In genomic region chr17:91000389-91000788, GRCm38 (mm10) we compare ENCODE assay signal across 22 mouse cellular contexts.
"Had no signal": no experiment of that assay in that cellular context is flagged by ENCODE, and none has a peak within 500 bp of the region (broad histone marks: within the 10 kb centered on the region; RNA-seq: fewer than 3 reads in every experiment).

No protein-coding gene starts in this region.

- H3K36me3 ChIP-seq: kidney, embryonic 15.5 days; limb, embryonic 12.5 days; limb, embryonic 15.5 days; neural tube, embryonic 13.5 days; stomach, embryonic 15.5 days had no signal

- ATAC-seq: liver, postnatal 0 days; lung, postnatal 0 days had no signal

- H3K4me1 ChIP-seq: kidney, embryonic 15.5 days; limb, embryonic 12.5 days; limb, embryonic 15.5 days; stomach, embryonic 15.5 days had no signal

- H3K4me3 ChIP-seq: kidney, embryonic 15.5 days; limb, embryonic 12.5 days; limb, embryonic 15.5 days; myocyte; neural tube, embryonic 13.5 days; stomach, embryonic 15.5 days had no signal

- H3K4me2 ChIP-seq: kidney, embryonic 15.5 days; limb, embryonic 12.5 days; limb, embryonic 15.5 days; liver, embryonic 11.5 days; lung, embryonic 14.5 days; midbrain, embryonic 11.5 days; neural tube, embryonic 13.5 days; stomach, embryonic 15.5 days had no signal

- DNase-seq: kidney, adult 11 months; kidney, adult 8-10 months; kidney, postnatal 10 days; kidney, postnatal 36 days; left cerebral cortex, postnatal 4 days; liver, postnatal 0 days; lung, embryonic 14.5 days; midbrain, embryonic 14.5 days; right cerebral cortex, postnatal 4 days; thymus, adult 18-20 months; thymus, postnatal 36 days had no signal

- H3K9me3 ChIP-seq: kidney, embryonic 15.5 days; limb, embryonic 12.5 days; limb, embryonic 15.5 days; neural tube, embryonic 13.5 days; stomach, embryonic 15.5 days had no signal

- H3K27ac ChIP-seq: kidney, embryonic 15.5 days; limb, embryonic 12.5 days; limb, embryonic 15.5 days; liver, embryonic 14.5 days; macrophage; stomach, embryonic 15.5 days had no signal

- H3K27me3 ChIP-seq: kidney, embryonic 15.5 days; limb, embryonic 12.5 days; limb, embryonic 15.5 days; neural tube, embryonic 13.5 days; stomach, embryonic 15.5 days had no signal

- H3K9ac ChIP-seq: kidney, embryonic 15.5 days; limb, embryonic 12.5 days; limb, embryonic 15.5 days; liver, embryonic 14.5 days; liver, postnatal 0 days; lung, embryonic 14.5 days; neural tube, embryonic 13.5 days; stomach, embryonic 15.5 days had no signal
